ENCODE assay signal across 8 mouse cellular contexts in the genomic region with DNA sequence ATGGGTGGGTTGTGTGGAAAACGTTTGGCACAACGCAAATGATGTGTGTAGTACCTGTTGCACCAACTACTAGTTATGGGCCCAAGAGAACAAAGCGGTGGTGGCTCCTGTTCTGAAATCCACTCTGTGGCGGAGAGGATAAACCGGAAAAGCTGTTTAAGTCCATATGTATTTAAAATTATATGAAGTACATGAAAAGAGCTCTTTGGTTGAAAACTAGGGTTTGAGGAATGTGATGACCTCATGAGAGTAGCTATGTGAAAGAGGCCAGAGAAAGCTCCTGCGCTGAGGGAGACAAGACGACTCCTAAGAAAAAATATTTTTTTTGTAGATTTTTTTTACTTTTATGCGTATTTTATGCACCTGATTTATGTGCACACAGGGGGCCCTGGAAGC. TPM values are rescaled to one million over a fixed set of nuclear protein-coding genes. Genes with fewer than 3 reads are reported as not detected.
A peak's percentile ranks its signal among the peaks of the same experiment; 100 is the strongest.
DNase-seq lines count a peak whose midpoint lies in the region; ATAC-seq and TF ChIP-seq lines count a peak whose summit lies in the region.

No protein-coding gene starts in this region.

- intact Hi-C loops in left cerebral cortex, postnatal 4 days (cut with DNase I): no loop called here

- H3K4me1 ChIP-seq in lung, adult 2 months (ENCODE audit: control insufficient read depth, insufficient read depth, low read length): no peaks in the 10 kb centered on the region
- no peaks in the 10 kb centered on the region for H3K4me1 ChIP-seq in embryonic facial prominence, embryonic 11.5 days (ENCODE audit: control insufficient read depth, insufficient read depth, low read length)
- peaks cover 10% of the 10 kb centered on the region for H3K4me1 ChIP-seq in intestine, embryonic 14.5 days (replicated peaks; ENCODE audit: control insufficient read depth, insufficient read depth, low read length)
- peaks cover 22% of the 10 kb centered on the region for H3K4me1 ChIP-seq in neural tube, embryonic 13.5 days (replicated peaks)

- H3K27ac ChIP-seq in embryonic facial prominence, embryonic 11.5 days (replicated peaks; ENCODE audit: low read depth, low read length): no peak overlapping the region
- peak overlapping the region; percentile 77 for H3K27ac ChIP-seq in intestine, embryonic 14.5 days (ENCODE audit: low read depth)
- peak overlapping the region; percentile 88 for H3K27ac ChIP-seq in neural tube, embryonic 13.5 days (replicated peaks)

- no peak for ATAC-seq in embryonic facial prominence, embryonic 11.5 days (replicated peaks; ENCODE audit: insufficient number of reproducible peaks, low FRiP score, low TSS enrichment, low read depth)
- ATAC-seq in intestine, embryonic 14.5 days (replicated peaks; ENCODE audit: low FRiP score, low TSS enrichment, low read depth): peak; percentile 32; the same call in 1 of the 2 replicates
- no peak for ATAC-seq in neural tube, embryonic 13.5 days (ENCODE audit: low read depth)
- no peak for ATAC-seq in CD4-positive, CD25-positive, alpha-beta regulatory T cell, adult 4 months

- 31% methylated on average over 8 of the region's 8 CpGs for WGBS in lung, adult 2 months
- 44% methylated on average over 8 of the region's 8 CpGs for WGBS in embryonic facial prominence, embryonic 11.5 days
- WGBS in intestine, embryonic 14.5 days: 30% methylated on average over 8 of the region's 8 CpGs
- WGBS in neural tube, embryonic 13.5 days: 49% methylated on average over 8 of the region's 8 CpGs

- no peaks in the 10 kb centered on the region for H3K36me3 ChIP-seq in embryonic facial prominence, embryonic 11.5 days (replicated peaks; ENCODE audit: control insufficient read depth, insufficient read depth, low read depth, low read length)
- no peaks in the 10 kb centered on the region for H3K36me3 ChIP-seq in intestine, embryonic 14.5 days (ENCODE audit: control insufficient read depth, insufficient read depth, low read length)
- H3K36me3 ChIP-seq in neural tube, embryonic 13.5 days: no peaks in the 10 kb centered on the region

- H3K4me3 ChIP-seq in lung, adult 2 months (replicated peaks; ENCODE audit: extremely low read depth, low read depth, low read length): peak overlapping the region; percentile 38
- H3K4me3 ChIP-seq in embryonic facial prominence, embryonic 11.5 days (ENCODE audit: low read depth, low read length): peak overlapping the region; percentile 89; the same call in 1 of the 2 replicates
- H3K4me3 ChIP-seq in intestine, embryonic 14.5 days (ENCODE audit: low read depth, low read length): peak overlapping the region; percentile 71
- H3K4me3 ChIP-seq in neural tube, embryonic 13.5 days: peak overlapping the region; percentile 91

- DNase-seq in lung, adult 2 months: no peak
- DNase-seq in lung, postnatal 4 days: no peak
- DNase-seq in embryonic facial prominence, embryonic 11.5 days (ENCODE audit: low spot score): no peak
- DNase-seq in intestine, embryonic 14.5 days (ENCODE audit: low spot score): no peak
- DNase-seq in left cerebral cortex, postnatal 4 days: no peak
- no peak for DNase-seq in c-Kit-positive CD71-positive TER-119-positive erythroid progenitor cells, embryonic 14.5 days (ENCODE audit: low spot score)

- 0 out of 2 replicates have a peak overlapping the region, but pooled peaks have one; percentile 19 for H3K9ac ChIP-seq in embryonic facial prominence, embryonic 11.5 days (replicated peaks; ENCODE audit: low read length)
- H3K9ac ChIP-seq in intestine, embryonic 14.5 days (ENCODE audit: low read length): no peak overlapping the region
- H3K9ac ChIP-seq in neural tube, embryonic 13.5 days: peak overlapping the region; percentile 98

- no peaks in the 10 kb centered on the region for H3K9me3 ChIP-seq in embryonic facial prominence, embryonic 11.5 days (replicated peaks; ENCODE audit: control insufficient read depth, low read length)
- H3K9me3 ChIP-seq in intestine, embryonic 14.5 days (ENCODE audit: control insufficient read depth, low read length): no peaks in the 10 kb centered on the region
- H3K9me3 ChIP-seq in neural tube, embryonic 13.5 days: no peaks in the 10 kb centered on the region

- no peaks in the 10 kb centered on the region for H3K27me3 ChIP-seq in embryonic facial prominence, embryonic 11.5 days (ENCODE audit: control insufficient read depth, insufficient read depth, low read length)
- no peaks in the 10 kb centered on the region for H3K27me3 ChIP-seq in intestine, embryonic 14.5 days (replicated peaks; ENCODE audit: control insufficient read depth, insufficient read depth, low read length)
- H3K27me3 ChIP-seq in neural tube, embryonic 13.5 days: no peaks in the 10 kb centered on the region

- H3K4me2 ChIP-seq in embryonic facial prominence, embryonic 11.5 days (ENCODE audit: low read depth, low read length): peak overlapping the region; percentile 65
- peak overlapping the region; percentile 61 for H3K4me2 ChIP-seq in intestine, embryonic 14.5 days (ENCODE audit: low read length)
- H3K4me2 ChIP-seq in neural tube, embryonic 13.5 days: peak overlapping the region; percentile 71

- no peak for TF ChIP-seq CTCF in lung, adult 2 months (IDR thresholded peaks at IDR 0.05; ENCODE audit: insufficient read depth, low read length)

- no peak for TF ChIP-seq POLR2A in lung, adult 2 months (IDR thresholded peaks at IDR 0.05; ENCODE audit: borderline replicate concordance, extremely low read depth, low read depth, low read length)

RNA-seq across cellular contexts. Expression of a gene that starts 0.5 kb away (rescaled TPM):
- 13.0 and 15.2 TPM in 2 replicates for polyA plus RNA-seq in lung, adult 2 months (2012; rRNA removed)
- 6.5 and 7.7 TPM in 2 replicates for polyA plus RNA-seq in embryonic facial prominence, embryonic 11.5 days (2014; fragmentation: Nextera tagmentation; extraction: Ambion mirVana)
- 9.4 and 9.7 TPM in 2 replicates for polyA plus RNA-seq in intestine, embryonic 14.5 days (2014; fragmentation: Nextera tagmentation; extraction: Ambion mirVana)
- 14.3 and 15.4 TPM in 2 replicates for polyA plus RNA-seq in neural tube, embryonic 13.5 days (2015; fragmentation: Nextera tagmentation; extraction: Ambion mirVana)
- total RNA-seq in left cerebral cortex, postnatal 4 days (2021): 10 to 100 TPM; 29.6 to 30.8 TPM
- 1 to 10 TPM in 1 of 2 experiments, under 1 TPM in 1; 0.43 to 1.3 TPM for polyA plus RNA-seq in CD4-positive, CD25-positive, alpha-beta regulatory T cell, adult 4 months (2017; shearing (Covaris generic))

RNA-seq across cellular contexts. Expression of a gene that starts 23.0 kb away (rescaled TPM):
- 37.3 and 48.5 TPM in 2 replicates for polyA plus RNA-seq in lung, adult 2 months (2012; rRNA removed)
- 200 and 211 TPM in 2 replicates for polyA plus RNA-seq in embryonic facial prominence, embryonic 11.5 days (2014; fragmentation: Nextera tagmentation; extraction: Ambion mirVana)
- 346 and 405 TPM in 2 replicates for polyA plus RNA-seq in intestine, embryonic 14.5 days (2014; fragmentation: Nextera tagmentation; extraction: Ambion mirVana)
- 152 and 166 TPM in 2 replicates for polyA plus RNA-seq in neural tube, embryonic 13.5 days (2015; fragmentation: Nextera tagmentation; extraction: Ambion mirVana)
- total RNA-seq in left cerebral cortex, postnatal 4 days (2021): 10 to 100 TPM; 54.3 to 60.2 TPM
- polyA plus RNA-seq in CD4-positive, CD25-positive, alpha-beta regulatory T cell, adult 4 months (2017; shearing (Covaris generic)): 100 to 1,000 TPM; 125 to 132 TPM

Comparison
In these comparisons a context has a peak if more than half of its experiments do, and no peak if none do; other contexts are left out.
1. H3K4me3 ChIP-seq: peak in every context shown above with its lines; median percentile 91 in neural tube, embryonic 13.5 days; 89 in embryonic facial prominence, embryonic 11.5 days; 71 in intestine, embryonic 14.5 days; 38 in lung, adult 2 months.